Mouse (Mus musculus) brain, embryonic 18.5 days (tissue): ENCODE measurements around the gene Auts2.

ENCODE experiments used
- DNase-seq: peaks from one replicate; pipeline ENCODE4 v3.0.0-alpha.2; 2012; ENCODE audit warnings: low read depth, low spot score

Auts2 gene

GRCm38 (mm10) chr5:131922118-131922517 lies 621.0 kb downstream of the Auts2 start:
- no peak for DNase-seq

- DNase-seq: no peak
Measured at GRCm38 (mm10) chr5:131919983-131920777, 623.0 kb downstream of the Auts2 start.

DNA sequence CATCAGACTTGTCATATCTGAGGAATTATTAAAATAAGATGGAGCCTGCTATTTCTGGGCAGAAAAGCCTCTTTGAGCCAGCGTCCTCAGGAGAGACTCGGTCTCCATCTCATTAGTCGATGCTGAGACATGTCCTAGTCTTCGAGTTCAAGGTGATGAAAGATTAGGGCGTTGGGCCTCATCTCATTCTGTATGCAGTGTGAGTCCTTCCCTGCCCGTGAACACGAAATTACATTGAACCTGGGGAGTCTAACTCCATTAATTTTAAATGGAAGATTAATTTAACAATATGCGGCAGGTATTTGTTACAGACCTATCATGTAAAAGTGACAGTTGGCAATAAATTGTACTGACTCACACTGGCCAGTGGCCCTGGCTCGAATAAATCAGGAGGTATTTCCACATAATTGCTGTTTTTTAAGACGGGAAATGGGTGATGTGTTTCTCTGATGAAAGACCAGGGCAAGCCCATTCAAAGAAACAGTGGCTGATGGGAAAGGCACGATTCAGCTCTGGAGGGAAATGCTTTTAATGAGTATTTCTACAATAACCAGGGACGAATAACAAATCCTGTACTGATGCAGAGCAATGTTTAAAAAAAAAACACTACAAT lies 626.2 kb downstream of the Auts2 start:
- no peak for DNase-seq

DNA sequence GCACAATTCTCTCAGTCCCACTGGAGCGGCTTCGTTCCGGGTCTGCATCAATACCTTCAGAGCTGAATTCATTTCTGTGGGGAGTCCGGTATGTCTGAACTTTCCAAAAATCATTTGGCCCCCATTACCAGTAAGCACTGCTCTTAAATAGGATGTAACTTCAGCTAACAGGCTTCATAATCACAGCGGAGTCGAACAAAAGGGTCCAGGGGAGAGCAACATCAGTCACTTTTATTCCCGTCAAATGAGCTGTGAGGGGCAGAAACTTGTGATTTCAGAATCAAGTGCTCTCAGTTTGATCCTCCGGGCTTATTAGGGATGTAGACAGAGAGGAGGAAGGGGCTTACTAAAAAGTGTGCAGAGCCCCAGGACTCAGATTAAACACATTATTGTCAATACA lies 629.6 kb downstream of the Auts2 start:
- no peak for DNase-seq

DNA sequence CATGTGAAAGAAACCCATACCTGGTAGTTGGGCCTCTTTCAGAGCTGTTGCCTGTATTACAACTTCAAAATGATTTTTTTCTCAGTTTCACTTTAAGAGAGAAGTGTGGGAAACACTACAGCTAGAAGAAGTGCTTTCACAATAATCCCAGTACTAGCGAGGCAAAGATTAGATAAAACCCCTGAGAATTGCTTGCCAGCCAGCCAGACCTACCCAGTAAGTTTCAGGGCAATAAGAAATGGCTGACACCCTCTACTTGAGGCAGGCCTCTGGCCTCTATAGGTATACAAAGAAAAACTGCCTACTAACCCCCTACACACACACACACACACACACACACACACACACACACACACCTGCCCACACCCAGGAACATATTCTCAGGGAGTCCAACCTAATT lies 630.2 kb downstream of the Auts2 start:
- no peak for DNase-seq

DNA sequence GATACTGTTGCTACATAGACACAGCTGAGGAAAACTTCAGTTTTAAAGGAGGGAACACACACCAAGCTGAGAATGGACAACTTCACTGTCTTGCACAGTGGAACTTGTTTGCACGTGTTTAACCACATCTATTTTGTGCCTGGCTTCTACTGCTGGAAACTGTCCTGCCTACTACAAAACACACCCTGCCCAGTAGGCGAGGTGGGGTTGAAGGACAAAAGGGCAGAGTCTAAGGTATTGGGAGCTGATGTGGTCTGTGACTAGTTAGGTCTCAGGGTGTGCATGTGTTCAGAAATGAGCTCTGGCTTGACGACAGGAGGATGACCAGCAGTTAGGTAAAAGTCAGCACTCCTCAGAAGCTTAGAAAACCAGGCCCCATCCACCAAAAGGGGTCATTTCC lies 636.8 kb downstream of the Auts2 start:
- no peak for DNase-seq

DNA sequence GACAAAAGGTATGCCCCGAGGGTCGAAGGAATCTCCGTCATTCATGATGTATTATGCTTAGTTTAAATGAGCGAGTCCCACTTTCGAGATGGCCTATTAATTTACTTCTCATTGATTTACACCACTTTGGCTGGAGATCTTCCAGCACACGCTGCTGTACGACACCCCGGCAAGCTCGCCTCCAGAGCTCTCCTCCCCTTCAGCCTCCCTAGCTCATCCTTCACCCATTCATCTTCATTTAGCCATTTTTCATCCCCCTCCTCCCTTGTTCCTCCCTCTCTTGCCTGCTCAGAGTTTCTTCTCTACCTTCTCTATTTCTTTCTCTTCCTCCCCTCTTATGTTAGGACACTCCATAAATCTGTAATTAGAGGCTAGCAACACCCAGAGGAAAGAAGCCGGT lies 638.7 kb downstream of the Auts2 start:
- no peak for DNase-seq

GRCm38 (mm10) chr5:131898048-131898638 lies 645.0 kb downstream of the Auts2 start:
- DNase-seq: no peak

GRCm38 (mm10) chr5:131886636-131887035 lies 656.5 kb downstream of the Auts2 start:
- DNase-seq: no peak

DNA sequence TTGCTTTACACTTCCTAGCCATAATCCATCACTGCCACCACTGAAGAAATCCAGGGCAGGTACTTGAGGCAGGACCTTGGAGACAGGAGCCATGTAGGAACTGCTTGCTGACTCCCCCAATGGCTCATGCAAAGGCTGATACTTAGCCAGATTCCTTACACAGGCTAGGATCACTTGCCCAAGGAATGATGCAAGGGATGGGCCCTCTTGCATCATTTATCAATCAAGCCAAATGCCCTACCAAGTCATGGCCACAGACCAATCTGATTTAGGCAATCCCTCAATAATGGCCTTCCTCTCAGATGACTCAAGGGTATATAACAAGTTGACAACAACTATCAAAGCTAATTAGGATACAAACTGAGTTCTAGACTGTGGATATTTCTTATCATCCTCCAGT lies 666.6 kb downstream of the Auts2 start:
- DNase-seq: no peak

GRCm38 (mm10) chr5:131875976-131876375 lies 667.2 kb downstream of the Auts2 start:
- DNase-seq: no peak

DNA sequence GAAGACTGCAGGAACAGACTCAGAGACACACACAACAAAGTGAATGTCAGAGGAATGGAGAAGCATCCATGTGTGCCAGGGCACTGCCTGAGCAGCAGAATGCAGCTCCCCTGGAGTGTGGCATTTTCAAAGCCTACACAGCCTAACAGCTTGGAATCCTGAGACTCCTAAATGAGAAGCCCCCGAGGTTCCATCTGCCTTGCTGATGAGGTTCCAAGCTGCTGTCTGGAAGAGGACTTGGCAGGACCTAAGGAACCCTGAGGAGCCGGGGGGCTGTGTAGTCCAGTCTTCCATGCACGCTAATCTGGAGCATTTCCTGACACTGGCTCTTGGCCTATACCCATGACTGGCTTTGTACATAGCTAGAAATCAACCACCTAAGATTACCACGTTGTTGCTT lies 670.0 kb downstream of the Auts2 start:
- no peak for DNase-seq

- DNase-seq: peak; percentile 47
Measured at GRCm38 (mm10) chr5:131869711-131870499, 673.2 kb downstream of the Auts2 start.

- no peak for DNase-seq
Measured at GRCm38 (mm10) chr5:131865200-131865599, 677.9 kb downstream of the Auts2 start.

DNA sequence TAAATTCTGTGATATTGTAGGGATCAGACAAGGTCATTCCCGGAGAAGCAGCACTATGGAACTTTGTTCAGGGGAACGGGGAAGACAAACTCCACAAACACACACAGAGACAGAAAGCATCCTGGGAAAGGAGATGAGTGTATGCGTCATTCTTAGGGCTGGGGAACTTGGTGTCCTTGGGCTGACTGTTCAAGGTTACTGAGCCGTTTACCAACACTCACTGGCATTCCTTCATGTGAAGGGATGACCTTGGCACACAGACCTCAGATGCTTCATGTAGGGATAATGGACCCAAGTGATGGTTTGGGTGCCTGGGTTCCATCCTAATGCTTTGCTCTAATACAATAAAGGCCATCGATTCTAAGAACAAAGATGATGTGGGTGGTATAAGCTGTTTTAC lies 685.2 kb downstream of the Auts2 start:
- DNase-seq: no peak

DNA sequence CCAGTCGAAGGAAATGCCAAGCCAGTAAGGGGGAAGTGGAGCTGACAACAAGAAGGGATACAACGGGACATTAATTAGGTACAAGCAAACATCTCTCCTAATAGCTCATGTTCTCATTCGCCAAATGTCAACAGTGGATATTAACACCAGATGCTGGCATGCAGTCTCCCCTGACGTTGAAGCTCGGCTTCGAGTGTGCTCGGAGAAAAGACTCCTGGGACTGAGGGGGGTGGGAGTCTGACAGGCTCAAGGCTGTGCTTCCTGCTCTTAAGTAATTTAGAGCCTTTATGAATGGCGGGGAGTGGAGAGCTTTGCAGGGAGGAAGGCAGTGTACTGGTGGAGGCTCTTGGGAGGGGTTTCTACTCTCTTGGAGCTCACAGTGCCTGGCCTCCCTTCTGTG lies 687.8 kb downstream of the Auts2 start:
- DNase-seq: no peak

- DNase-seq: no peak
Measured at GRCm38 (mm10) chr5:131851597-131852453, 691.3 kb downstream of the Auts2 start.

DNA sequence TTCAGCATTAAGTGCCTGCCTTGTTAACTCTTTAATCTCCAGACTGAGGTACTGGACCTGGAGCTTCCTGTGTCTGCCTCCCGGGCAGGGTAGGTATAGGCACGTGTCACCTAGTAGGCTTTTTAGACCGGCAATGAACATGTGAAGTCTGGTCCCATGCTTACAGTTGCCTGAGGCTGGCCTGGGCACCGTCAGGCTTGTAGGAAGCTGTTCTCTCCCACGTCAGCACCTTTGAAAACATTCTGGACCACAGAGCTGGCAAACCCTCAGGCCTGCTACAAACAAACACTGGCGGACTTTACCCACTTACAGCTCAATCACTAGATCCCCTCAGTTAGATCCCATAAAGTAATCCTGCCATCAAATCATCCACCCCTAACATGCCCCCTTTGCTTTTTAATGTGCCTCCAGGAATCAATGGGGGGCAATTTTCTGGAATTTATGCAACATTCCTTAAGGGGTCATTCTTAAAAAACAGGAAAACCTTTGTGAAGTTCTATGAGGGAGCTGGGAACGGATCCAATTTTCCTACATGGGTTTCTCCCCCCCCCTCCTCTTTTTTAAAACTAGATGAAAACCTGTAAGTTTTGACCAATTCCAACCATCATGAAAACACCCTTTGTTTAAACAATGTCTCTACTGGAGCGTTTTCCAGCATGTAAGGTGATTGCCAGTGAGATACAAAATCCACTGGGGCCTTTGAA lies 692.4 kb downstream of the Auts2 start:
- DNase-seq: no peak

DNA sequence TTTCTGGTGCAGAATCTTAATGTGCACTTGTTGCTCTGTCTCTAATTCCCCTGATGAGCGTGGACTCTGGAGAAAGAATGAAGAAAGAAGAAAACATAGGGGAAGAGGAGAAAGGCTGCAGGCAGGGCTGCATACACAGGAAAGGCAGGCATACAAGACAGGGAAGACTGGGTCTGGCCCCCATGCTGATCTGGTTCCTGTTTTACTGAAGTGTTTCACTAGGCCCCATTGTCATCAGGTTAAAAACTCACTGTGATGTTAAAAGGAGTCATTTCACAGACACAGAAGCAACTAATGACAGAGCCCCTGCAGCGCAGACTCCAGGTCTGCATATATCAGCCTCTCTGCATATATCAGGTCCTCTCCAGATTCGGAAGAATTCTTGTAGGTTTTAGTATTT lies 693.5 kb downstream of the Auts2 start:
- DNase-seq: no peak

DNA sequence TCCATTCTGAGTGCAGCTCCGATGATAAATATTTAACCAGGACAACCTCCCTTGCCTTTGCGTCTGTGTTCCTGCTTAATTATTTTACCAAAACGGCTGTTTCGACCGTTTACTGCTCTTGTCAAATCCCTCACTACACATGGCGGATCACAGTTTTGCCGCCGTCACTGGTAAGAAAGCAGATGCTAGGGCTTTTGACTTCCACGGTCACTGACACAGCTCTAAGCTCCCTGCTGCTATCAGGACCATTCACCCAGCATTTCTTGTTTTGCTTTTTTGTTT lies 698.7 kb downstream of the Auts2 start:
- DNase-seq: no peak
